Mouse (Mus musculus) neural tube, embryonic 11.5 days (tissue): ENCODE measurements at regions not wholly inside any gene's neighbourhood (a gene's known extent, or its start where the extent isn't known, plus 50 kb on each side); places are given as distances from the start of the nearest gene placed in this dataset.

Experiments
- ATAC-seq: fragments of 200-750 bp; cut with Nextera tagmentation; 2 replicates; pipeline ENCODE4 v1.8.0; 2017; ENCODE audit warnings: moderate number of reproducible peaks, mild to moderate bottlenecking, moderate TSS enrichment, moderate library complexity; ENCODE audit not compliant: insufficient read depth, low FRiP score, low TSS enrichment
- DNase-seq: peaks from one replicate; pipeline ENCODE4 v3.0.0-alpha.2; 2015; ENCODE audit warnings: low spot score
- H3K27ac ChIP-seq: fragments of 300-500 bp; sonication (generic); 2 replicates; pipeline ENCODE4 v1.5.1; 2014; ENCODE audit warnings: low read depth, mild to moderate bottlenecking, low read length
- H3K27me3 ChIP-seq: fragments of 300-500 bp; sonication (generic); 2 replicates; pipeline ENCODE4 v1.6.1; 2014; ENCODE audit warnings: mild to moderate bottlenecking, low read length, mixed read lengths; ENCODE audit not compliant: control insufficient read depth, insufficient read depth
- H3K36me3 ChIP-seq: fragments of 300-500 bp; sonication (generic); 2 replicates; pipeline ENCODE4 v1.6.1; 2014; ENCODE audit warnings: mild to moderate bottlenecking, low read length, moderate library complexity, mixed read lengths; ENCODE audit not compliant: control insufficient read depth, insufficient read depth
- H3K4me1 ChIP-seq: fragments of 300-500 bp; sonication (generic); 2 replicates; pipeline ENCODE4 v1.6.1; 2014; ENCODE audit warnings: low read length, mixed read lengths; ENCODE audit not compliant: control insufficient read depth, insufficient read depth
- H3K4me2 ChIP-seq: fragments of 300-500 bp; sonication (generic); 2 replicates; pipeline ENCODE4 v1.6.1; 2014; ENCODE audit warnings: low read depth, mild to moderate bottlenecking, moderate library complexity
- H3K4me3 ChIP-seq: fragments of 300-500 bp; sonication (generic); 2 replicates; pipeline ENCODE4 v1.5.1; 2014; ENCODE audit warnings: low read depth, low read length
- H3K9ac ChIP-seq: fragments of 300-500 bp; sonication (generic); 2 replicates; pipeline ENCODE4 v1.6.1; 2014; ENCODE audit warnings: mild to moderate bottlenecking, low read length
- H3K9me3 ChIP-seq: fragments of 300-500 bp; sonication (generic); 2 replicates; pipeline ENCODE4 v1.6.1; 2016; ENCODE audit warnings: low read length; ENCODE audit not compliant: control insufficient read depth
- WGBS: fragments of 180-500 bp; shearing (Covaris S2); extraction: QIAGEN DNeasy Blood & Tissue Kit; methylation state at CpG from one replicate; pipeline ENCODE4 v1.1.7; 2014; 5-methylcytosine and 5-hydroxymethylcytosine counted together

DNA sequence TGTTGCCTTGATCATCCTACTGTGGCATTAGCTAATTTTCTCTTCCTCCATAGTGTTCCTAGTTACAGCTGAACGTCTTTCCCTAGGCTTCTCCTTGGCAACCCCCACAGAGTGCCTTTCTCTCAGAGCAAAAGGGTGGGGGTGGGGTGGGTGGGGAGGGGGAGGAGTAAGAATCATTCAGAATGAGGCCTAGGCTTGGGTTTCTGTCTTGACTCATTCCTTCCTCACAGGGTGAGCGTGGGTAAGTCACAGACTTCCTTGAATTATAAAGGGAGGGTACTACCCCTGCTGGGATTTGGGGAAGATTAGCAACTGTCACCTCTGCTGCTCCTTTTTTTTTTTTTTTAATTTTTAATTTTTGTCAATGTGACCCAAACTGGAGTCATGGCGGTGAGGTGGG is 114.5 kb downstream of the Dhx35 start:
- no peaks in the 10 kb centered on the region for H3K36me3 ChIP-seq
- no peak overlapping the region for H3K4me3 ChIP-seq
- H3K4me1 ChIP-seq, result no peaks in the 10 kb centered on the region
- H3K9ac ChIP-seq, result no peak overlapping the region
- no peaks in the 10 kb centered on the region for H3K9me3 ChIP-seq
- no peak overlapping the region for H3K27ac ChIP-seq
- H3K27me3 ChIP-seq, result no peaks in the 10 kb centered on the region
- DNase-seq (no peak), ATAC-seq (no peak)
- no peak overlapping the region for H3K4me2 ChIP-seq
- WGBS, result 46% methylated on average over 3 of the region's 3 CpGs

DNA sequence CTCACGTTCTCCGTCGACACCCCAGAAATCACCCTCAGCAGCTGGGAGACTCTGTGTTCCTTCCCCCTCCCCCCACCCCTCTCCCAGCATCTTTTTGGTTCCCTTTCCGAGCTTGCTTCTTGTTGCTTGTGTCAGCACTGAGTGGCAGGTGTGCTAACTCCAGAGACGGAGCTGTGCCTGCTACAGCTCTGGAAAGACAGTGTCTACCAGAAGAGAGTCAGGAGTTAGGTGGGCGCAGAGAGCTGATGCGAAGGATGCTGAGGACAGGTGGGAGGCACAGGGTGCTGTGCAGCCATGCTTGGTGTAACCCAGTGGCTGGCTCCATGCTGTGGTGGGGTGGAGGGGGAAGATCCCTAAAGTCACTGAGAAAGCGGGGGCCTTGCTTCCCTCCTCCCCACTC is 115.7 kb downstream of the Dhx35 start:
- no peaks in the 10 kb centered on the region for H3K36me3 ChIP-seq
- WGBS, result 58% methylated on average over 8 of the region's 8 CpGs
- no peak overlapping the region for H3K4me3 ChIP-seq
- H3K27me3 ChIP-seq, result no peaks in the 10 kb centered on the region
- no peaks in the 10 kb centered on the region for H3K9me3 ChIP-seq
- H3K9ac ChIP-seq, result no peak overlapping the region
- H3K27ac ChIP-seq, result no peak overlapping the region
- DNase-seq (no peak), ATAC-seq (no peak)
- no peaks in the 10 kb centered on the region for H3K4me1 ChIP-seq
- H3K4me2 ChIP-seq, result no peak overlapping the region

DNA sequence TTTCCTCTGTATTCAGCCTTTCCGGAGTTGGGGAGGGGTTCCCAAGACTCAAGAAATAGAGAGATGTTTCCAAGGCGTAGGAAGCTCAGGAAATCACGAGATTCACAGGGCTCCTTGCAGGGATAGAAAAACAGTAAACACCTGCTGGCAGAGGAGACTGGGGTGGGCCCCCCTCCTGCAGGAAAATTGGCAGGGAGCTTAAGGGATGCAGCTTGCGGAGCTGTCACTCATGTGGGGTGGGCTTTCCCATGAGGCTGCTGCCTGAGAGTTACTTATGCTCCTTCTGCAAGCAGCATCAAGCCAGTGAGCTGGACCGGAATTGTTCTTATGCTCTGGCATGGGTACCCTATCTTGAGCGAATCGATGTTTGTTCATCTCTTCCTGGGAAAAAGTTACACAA is 116.6 kb downstream of the Dhx35 start:
- ATAC-seq (no peak), DNase-seq (no peak)
- H3K4me3 ChIP-seq, result no peak overlapping the region
- H3K36me3 ChIP-seq, result no peaks in the 10 kb centered on the region
- no peak overlapping the region for H3K27ac ChIP-seq
- H3K9ac ChIP-seq, result no peak overlapping the region
- no peak overlapping the region for H3K4me2 ChIP-seq
- WGBS, result 62% methylated on average over 7 of the region's 7 CpGs
- H3K27me3 ChIP-seq, result no peaks in the 10 kb centered on the region
- no peaks in the 10 kb centered on the region for H3K4me1 ChIP-seq
- no peaks in the 10 kb centered on the region for H3K9me3 ChIP-seq

DNA sequence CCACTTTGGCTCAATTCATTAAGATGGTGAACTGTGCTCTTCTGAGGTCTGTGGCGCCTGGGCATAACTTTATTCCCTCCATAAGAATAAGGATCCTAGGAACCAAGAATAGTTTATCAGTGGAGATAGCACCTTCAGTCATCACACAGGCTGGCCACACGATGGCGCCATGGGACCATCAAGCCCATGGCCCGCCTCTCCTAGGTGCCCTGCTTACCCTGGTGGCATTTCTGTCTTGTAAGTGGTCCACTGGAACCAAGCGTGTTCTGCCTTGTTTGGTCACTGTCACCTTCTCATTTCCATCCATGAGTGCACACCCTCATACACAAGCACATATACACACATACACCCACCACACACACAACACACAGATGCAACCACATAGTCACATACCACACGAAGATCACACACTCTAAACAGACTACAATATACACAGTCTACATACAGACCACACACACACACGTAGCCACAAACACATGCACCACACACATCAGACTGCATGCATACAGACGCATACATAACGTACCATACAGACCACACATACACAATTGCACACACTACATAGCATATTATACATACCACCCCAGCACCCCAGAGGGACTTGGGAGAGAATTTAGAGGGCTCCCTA is 118.1 kb downstream of the Dhx35 start:
- Histone ChIP-seq H3K4me1 (no peaks in the 10 kb centered on the region), H3K27ac (no peak overlapping the region), H3K4me2 (no peak overlapping the region), H3K36me3 (no peaks in the 10 kb centered on the region), H3K27me3 (no peaks in the 10 kb centered on the region), H3K9me3 (no peaks in the 10 kb centered on the region), H3K9ac (no peak overlapping the region), H3K4me3 (no peak overlapping the region)
- ATAC-seq, result no peak; the same call in 1 of the 2 replicates
- WGBS, result 44% methylated on average over 9 of the region's 9 CpGs
- peak; percentile 77 for DNase-seq

DNA sequence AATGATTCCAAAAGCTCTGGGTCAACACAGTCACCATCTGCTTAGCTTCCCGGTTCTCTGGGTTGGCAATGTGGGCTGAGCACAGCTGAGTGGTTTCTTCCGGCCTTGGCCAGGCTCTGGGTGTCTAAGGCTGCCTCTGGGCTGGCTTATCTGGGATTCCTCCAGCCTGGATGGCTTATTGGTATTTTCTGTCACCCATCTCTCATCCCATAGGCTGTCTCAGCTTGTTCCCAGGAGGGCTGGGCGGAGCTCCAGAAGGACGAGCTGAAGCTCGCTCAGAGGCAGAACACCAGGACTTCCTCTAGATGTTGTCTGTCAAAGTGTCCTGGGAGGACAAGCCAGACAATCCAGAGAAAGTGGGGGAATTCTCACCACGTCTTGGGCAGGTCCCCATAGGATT is 122.8 kb downstream of the Dhx35 start:
- Histone ChIP-seq H3K9me3 (no peaks in the 10 kb centered on the region; the same call in 1 of the 2 replicates), H3K27ac (no peak overlapping the region), H3K27me3 (no peaks in the 10 kb centered on the region), H3K36me3 (no peaks in the 10 kb centered on the region), H3K4me3 (no peak overlapping the region), H3K4me1 (no peaks in the 10 kb centered on the region), H3K4me2 (no peak overlapping the region), H3K9ac (no peak overlapping the region)
- ATAC-seq, result no peak
- WGBS, result 70% methylated on average over 6 of the region's 6 CpGs
- no peak for DNase-seq

DNA sequence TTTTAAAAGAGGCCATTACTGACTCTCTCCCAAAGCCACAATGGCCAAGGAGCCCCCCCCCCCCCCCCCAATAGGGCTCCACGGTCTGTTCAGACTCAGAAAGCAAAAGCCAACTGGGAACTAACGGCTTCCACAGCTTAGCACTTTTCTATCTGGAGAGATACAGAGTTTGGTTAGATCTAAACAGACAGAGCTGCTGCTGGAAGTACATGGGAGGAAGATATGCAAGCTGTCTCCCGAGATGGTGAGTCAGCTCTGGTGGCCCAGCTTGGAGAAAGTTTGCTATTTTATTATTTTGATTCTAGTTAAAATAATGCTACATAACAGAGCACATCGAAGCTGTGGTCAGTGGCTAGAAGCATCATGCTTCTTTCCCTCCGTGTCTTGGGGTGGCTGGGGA is 123.7 kb downstream of the Dhx35 start:
- no peak overlapping the region for H3K4me3 ChIP-seq
- no peak overlapping the region for H3K27ac ChIP-seq
- WGBS, result 83% methylated on average over 5 of the region's 5 CpGs
- no peak overlapping the region for H3K9ac ChIP-seq
- H3K27me3 ChIP-seq, result no peaks in the 10 kb centered on the region
- no peaks in the 10 kb centered on the region for H3K36me3 ChIP-seq
- no peaks in the 10 kb centered on the region for H3K4me1 ChIP-seq
- H3K9me3 ChIP-seq, result no peaks in the 10 kb centered on the region; the same call in 1 of the 2 replicates
- DNase-seq, result no peak
- no peak overlapping the region for H3K4me2 ChIP-seq
- no peak for ATAC-seq

DNA sequence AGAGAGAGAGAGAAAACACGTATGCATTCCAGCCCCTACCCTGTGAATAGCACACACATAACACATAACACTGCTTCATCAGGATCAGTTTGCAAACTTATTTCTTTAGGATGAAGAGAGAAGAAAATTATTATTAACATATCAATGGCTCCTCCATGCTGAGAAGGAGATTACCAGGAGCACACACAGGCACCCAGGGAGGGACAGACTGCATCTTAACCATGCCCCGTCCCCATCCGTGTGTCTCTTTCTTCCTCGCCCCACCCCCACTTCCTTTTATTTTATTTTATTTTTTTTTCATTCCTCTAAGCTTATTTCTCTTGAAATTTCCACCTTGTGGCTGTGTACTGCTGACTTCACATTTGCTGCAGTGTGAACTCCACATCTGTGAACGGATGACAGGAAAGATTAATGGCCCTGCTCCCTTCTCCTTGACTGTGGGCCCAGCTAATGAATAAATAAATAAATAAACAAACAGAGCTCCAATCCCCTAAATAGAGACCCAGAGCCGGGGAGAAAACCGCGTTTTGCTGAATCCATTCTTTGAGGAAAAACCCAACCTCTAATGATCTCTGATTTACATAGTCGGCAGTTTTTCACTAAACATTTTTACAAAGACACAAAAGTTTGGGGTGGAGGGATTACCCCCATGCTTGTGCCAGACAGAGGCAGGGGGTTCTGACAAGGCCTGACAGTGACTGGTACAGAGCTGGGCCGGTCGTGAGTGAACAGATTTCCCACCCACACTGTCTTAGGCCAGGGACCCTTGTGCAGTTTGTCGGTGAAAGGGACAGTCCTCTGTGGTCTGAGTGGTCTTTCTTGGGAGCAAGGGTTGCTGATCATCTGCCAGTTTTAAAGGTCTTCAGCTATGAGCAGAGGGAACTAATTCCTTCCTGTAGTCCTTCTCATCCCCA is 127.0 kb downstream of the Dhx35 start:
- WGBS, result 72% methylated on average over 12 of the region's 12 CpGs
- ATAC-seq, result no peak

DNA sequence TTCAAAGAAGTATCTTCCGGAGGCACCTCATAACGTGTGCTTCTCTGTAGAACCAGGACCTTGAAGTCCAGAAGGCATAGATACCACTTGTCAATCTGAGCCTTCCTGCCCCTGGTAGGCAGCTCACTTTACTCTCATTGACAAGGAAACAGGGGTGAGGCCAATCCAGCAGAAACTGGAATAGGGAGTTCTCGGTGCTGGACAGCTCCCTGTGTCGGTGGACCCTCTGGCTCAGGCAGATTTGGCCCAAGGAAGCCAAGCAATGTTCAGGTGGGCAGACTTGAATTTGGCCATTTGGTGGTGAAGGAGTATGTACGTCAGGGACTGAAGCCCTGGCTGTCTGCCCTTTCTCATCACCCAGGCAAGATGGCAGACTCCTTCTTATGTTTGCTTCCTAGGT is 128.2 kb downstream of the Dhx35 start:
- H3K27ac ChIP-seq, result no peak overlapping the region
- no peak overlapping the region for H3K9ac ChIP-seq
- no peaks in the 10 kb centered on the region; the same call in 1 of the 2 replicates for H3K9me3 ChIP-seq
- no peaks in the 10 kb centered on the region for H3K4me1 ChIP-seq
- DNase-seq (no peak), ATAC-seq (no peak)
- no peaks in the 10 kb centered on the region for H3K27me3 ChIP-seq
- WGBS, result 54% methylated on average over 5 of the region's 5 CpGs
- no peaks in the 10 kb centered on the region for H3K36me3 ChIP-seq
- no peak overlapping the region for H3K4me2 ChIP-seq
- H3K4me3 ChIP-seq, result no peak overlapping the region

More for the DNA sequence above, 127.0 kb downstream of the Dhx35 start:
- Histone ChIP-seq H3K9me3 (no peaks in the 10 kb centered on the region; the same call in 1 of the 2 replicates), H3K4me2 (no peak overlapping the region), H3K4me1 (no peaks in the 10 kb centered on the region), H3K36me3 (no peaks in the 10 kb centered on the region), H3K9ac (no peak overlapping the region), H3K4me3 (no peak overlapping the region), H3K27ac (no peak overlapping the region), H3K27me3 (no peaks in the 10 kb centered on the region)
- DNase-seq, result no peak

DNA sequence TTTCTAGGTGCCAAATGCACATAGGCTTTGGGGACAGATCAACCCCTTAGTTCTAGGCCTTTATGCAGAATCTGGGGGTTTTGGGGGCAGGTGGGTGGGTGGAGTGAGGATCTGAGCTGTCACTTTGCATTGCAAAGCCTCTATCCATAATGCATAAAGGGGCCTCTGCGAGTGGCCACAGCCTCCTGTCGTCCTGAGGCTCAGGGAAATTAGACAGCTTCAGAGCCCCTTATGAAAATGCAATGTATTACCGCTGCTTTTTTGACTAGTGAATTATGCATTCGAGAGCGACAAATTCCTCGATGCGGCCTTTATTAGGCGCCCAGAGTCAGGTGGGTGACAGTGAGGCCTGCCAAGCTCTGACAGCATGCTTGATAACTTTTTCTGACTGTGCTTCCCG is 134.9 kb downstream of the Dhx35 start:
- Histone ChIP-seq H3K4me1 (no peaks in the 10 kb centered on the region), H3K27me3 (no peaks in the 10 kb centered on the region), H3K36me3 (no peaks in the 10 kb centered on the region), H3K27ac (no peak overlapping the region), H3K4me3 (no peak overlapping the region), H3K9me3 (no peaks in the 10 kb centered on the region), H3K9ac (no peak overlapping the region), H3K4me2 (no peak overlapping the region)
- ATAC-seq (no peak), DNase-seq (no peak)
- WGBS, result 72% methylated on average over 9 of the region's 9 CpGs
